Mouse (Mus musculus) bone marrow, adult 2 months (tissue): ENCODE data around the gene Plch2. TPM values are rescaled to one million over a fixed set of nuclear protein-coding genes. Genes with fewer than 3 reads are reported as not detected.
A peak's percentile ranks its signal among the peaks of the same experiment; 100 is the strongest.

ENCODE experiments used
- H3K27ac ChIP-seq: fragments of 200-500 bp; 2 replicates; pipeline ENCODE4 v1.5.1; 2012; ENCODE audit warnings: low read depth, mild to moderate bottlenecking, control low read depth, inconsistent platforms, low read length; ENCODE audit not compliant: control insufficient read depth, poor library complexity, insufficient read depth
- H3K4me1 ChIP-seq: fragments of 200-500 bp; 2 replicates; pipeline ENCODE4 v1.6.1; 2011; ENCODE audit warnings: low read length; ENCODE audit not compliant: control insufficient read depth, insufficient read depth
- H3K4me3 ChIP-seq: fragments of 200-500 bp; replicated peaks from 2 replicates; pipeline ENCODE3; 2011; ENCODE audit warnings: mild to moderate bottlenecking, low read depth, low read length, control low read depth; ENCODE audit not compliant: control insufficient read depth
- CTCF ChIP-seq: fragments of 200-500 bp; IDR thresholded peaks from 2 replicates; pipeline ENCODE4 v1.5.1; 2011; ENCODE audit warnings: low read length, control low read depth; ENCODE audit not compliant: control insufficient read depth, insufficient read depth
- POLR2A ChIP-seq: fragments of 200-500 bp; IDR thresholded peaks from 2 replicates; pipeline ENCODE4 v1.6.1; 2011; ENCODE audit warnings: low read depth, mild to moderate bottlenecking, control low read depth, low read length, borderline replicate concordance; ENCODE audit not compliant: control insufficient read depth
- WGBS: fragments of 180-500 bp; shearing (Covaris S2); methylation state at CpG from one replicate; pipeline ENCODE4 v1.1.7; 2018; 5-methylcytosine and 5-hydroxymethylcytosine counted together
- polyA plus RNA-seq: library from polyadenylated mRNA; stranded (reverse); fragments of >200 nt; gene quantifications from 2 replicates; pipeline ENCODE4 v1.2.4, GENCODE M21; 2011; ENCODE audit warnings: low replicate concordance; ENCODE audit not compliant: missing spikeins, insufficient read depth, insufficient read length

Plch2 gene
- polyA plus RNA-seq, 1 experiment = not detected

- TF ChIP-seq CTCF = no peak
- no peak for TF ChIP-seq POLR2A
- no peaks in the 10 kb centered on the region for H3K4me1 ChIP-seq
- H3K27ac ChIP-seq = no peak overlapping the region
- H3K4me3 ChIP-seq = no peak overlapping the region
- 68% methylated on average over 14 of the region's 14 CpGs for WGBS
These were observed 42.3 kb downstream of the Plch2 start for GRCm38 (mm10) chr4:155014244-155014643.

GRCm38 (mm10) chr4:155012788-155013187, 43.8 kb downstream of the Plch2 start:
- Histone ChIP-seq H3K4me1 (no peaks in the 10 kb centered on the region), H3K4me3 (no peak overlapping the region), H3K27ac (no peak overlapping the region)
- TF ChIP-seq CTCF (peak; percentile 85), POLR2A (no peak)
- 5% methylated on average over 4 of the region's 4 CpGs for WGBS

- H3K27ac ChIP-seq = no peak overlapping the region
- no peak overlapping the region for H3K4me3 ChIP-seq
- no peaks in the 10 kb centered on the region for H3K4me1 ChIP-seq
- TF ChIP-seq CTCF = no peak
- no peak for TF ChIP-seq POLR2A
- 41% methylated on average over 2 of the region's 2 CpGs for WGBS
These were observed 44.5 kb downstream of the Plch2 start for GRCm38 (mm10) chr4:155012115-155012514.

GRCm38 (mm10) chr4:155011312-155012025, 45.1 kb downstream of the Plch2 start:
- Histone ChIP-seq H3K4me3 (no peak overlapping the region), H3K4me1 (no peaks in the 10 kb centered on the region), H3K27ac (no peak overlapping the region)
- WGBS = 66% methylated on average over 8 of the region's 8 CpGs
- TF ChIP-seq CTCF (no peak), POLR2A (no peak)

GRCm38 (mm10) chr4:155010870-155011269, 45.7 kb downstream of the Plch2 start:
- TF ChIP-seq POLR2A (no peak), CTCF (no peak)
- Histone ChIP-seq H3K4me3 (no peak overlapping the region), H3K27ac (no peak overlapping the region), H3K4me1 (no peaks in the 10 kb centered on the region)
- 78% methylated on average over 5 of the region's 5 CpGs for WGBS

- WGBS = 74% methylated on average over 3 of the region's 3 CpGs
- Histone ChIP-seq H3K4me3 (no peak overlapping the region), H3K4me1 (no peaks in the 10 kb centered on the region), H3K27ac (no peak overlapping the region)
- TF ChIP-seq POLR2A = no peak
- no peak for TF ChIP-seq CTCF
These were observed 47.4 kb downstream of the Plch2 start for GRCm38 (mm10) chr4:155009216-155009615.

GRCm38 (mm10) chr4:155008075-155008474, 48.5 kb downstream of the Plch2 start:
- Histone ChIP-seq H3K4me1 (no peaks in the 10 kb centered on the region), H3K4me3 (no peak overlapping the region), H3K27ac (no peak overlapping the region)
- no peak for TF ChIP-seq CTCF
- TF ChIP-seq POLR2A = no peak

- Histone ChIP-seq H3K4me1 (no peaks in the 10 kb centered on the region), H3K27ac (no peak overlapping the region), H3K4me3 (no peak overlapping the region)
- WGBS = 84% methylated on average over 3 of the region's 3 CpGs
- TF ChIP-seq POLR2A = no peak
- no peak for TF ChIP-seq CTCF
These were observed 48.9 kb downstream of the Plch2 start for GRCm38 (mm10) chr4:155007641-155008040.

GRCm38 (mm10) chr4:155006296-155006695, 50.3 kb downstream of the Plch2 start:
- 78% methylated on average over 10 of the region's 10 CpGs for WGBS
- Histone ChIP-seq H3K4me3 (no peak overlapping the region), H3K4me1 (no peaks in the 10 kb centered on the region), H3K27ac (no peak overlapping the region)
- TF ChIP-seq CTCF (no peak), POLR2A (no peak)
